Comparison of ENCODE assay signal across 8 mouse cellular contexts in genomic region chr10:81393456-81394063, GRCm38 (mm10). TPM values are rescaled to one million over a fixed set of nuclear protein-coding genes. Genes with fewer than 3 reads are reported as not detected.
DNase-seq lines count a peak whose midpoint lies in the region; ATAC-seq and TF ChIP-seq lines count a peak whose summit lies in the region.

No protein-coding gene starts in this region.

- peak overlapping the region; percentile 38 for H3K9ac ChIP-seq in forebrain, embryonic 12.5 days
- H3K9ac ChIP-seq in intestine, postnatal 0 days (ENCODE audit: low read depth, low read length), result peak overlapping the region; percentile 63

- 7% methylated on average over 19 of the region's 19 CpGs for WGBS in forebrain, embryonic 12.5 days
- WGBS in intestine, postnatal 0 days, result 3% methylated on average over 17 of the region's 19 CpGs

- peaks cover 31% of the 10 kb centered on the region for H3K4me1 ChIP-seq in forebrain, embryonic 12.5 days
- H3K4me1 ChIP-seq in intestine, postnatal 0 days (replicated peaks; ENCODE audit: control insufficient read depth, insufficient read depth, low read length), result no peaks in the 10 kb centered on the region; the same call in 1 of the 2 replicates

- DNase-seq in adrenal gland, postnatal 14 days, result peak; percentile 38
- DNase-seq in adrenal gland, adult 18-20 months (ENCODE audit: low spot score in 2 of 2), result no peak
- DNase-seq in lung, postnatal 10 days, result peak; percentile 68
- peak; percentile 49 for DNase-seq in thymus, postnatal 0 days (ENCODE audit: low spot score)
- no peak for DNase-seq in gastrocnemius, postnatal 36 days
- DNase-seq in gastrocnemius, adult 18-20 months (ENCODE audit: low spot score), result no peak

- TF ChIP-seq CTCF in intestine, postnatal 0 days (IDR thresholded peaks at IDR 0.05; ENCODE audit: low read depth), result 0 out of 2 replicates have a peak, but pooled peaks have one; percentile 19

- H3K4me3 ChIP-seq in forebrain, embryonic 12.5 days (replicated peaks), result 0 out of 2 replicates have a peak overlapping the region, but pooled peaks have one; percentile 0
- H3K4me3 ChIP-seq in intestine, postnatal 0 days (ENCODE audit: low read depth, low read length), result peak overlapping the region; percentile 48

- intact Hi-C loops in gastrocnemius, postnatal 36 days (cut with DNase I), result loop anchor here (2.0 kb wide), 1 partner anchor 43 kb away; no protein-coding TSS in a partner anchor

- ATAC-seq in forebrain, embryonic 12.5 days (ENCODE audit: low FRiP score), result no peak
- no peak for ATAC-seq in intestine, postnatal 0 days

- peak overlapping the region; percentile 43 for H3K4me2 ChIP-seq in forebrain, embryonic 12.5 days
- peak overlapping the region; percentile 79 for H3K4me2 ChIP-seq in intestine, postnatal 0 days (replicated peaks; ENCODE audit: low read depth)

- H3K27ac ChIP-seq in forebrain, embryonic 12.5 days, result no peak overlapping the region
- peak overlapping the region; percentile 95 for H3K27ac ChIP-seq in intestine, postnatal 0 days (ENCODE audit: low read depth, low read length)

- no peaks in the 10 kb centered on the region for H3K9me3 ChIP-seq in forebrain, embryonic 12.5 days
- no peaks in the 10 kb centered on the region for H3K9me3 ChIP-seq in intestine, postnatal 0 days (ENCODE audit: control insufficient read depth)

- peaks cover 4% of the 10 kb centered on the region; the same call in 1 of the 2 replicates for H3K27me3 ChIP-seq in forebrain, embryonic 12.5 days
- no peaks in the 10 kb centered on the region for H3K27me3 ChIP-seq in intestine, postnatal 0 days (replicated peaks; ENCODE audit: control insufficient read depth, insufficient read depth, low read length)

- peaks cover 5% of the 10 kb centered on the region for H3K36me3 ChIP-seq in forebrain, embryonic 12.5 days (replicated peaks)
- H3K36me3 ChIP-seq in intestine, postnatal 0 days (ENCODE audit: control insufficient read depth, insufficient read depth), result peaks cover 16% of the 10 kb centered on the region

RNA-seq across cellular contexts. Expression of gene Smim24, which starts 0.7 kb away (rescaled TPM):
- total RNA-seq in adrenal gland, postnatal 14 days (2021), result 0.94 and 1.9 TPM in 2 replicates
- total RNA-seq in adrenal gland, adult 18-20 months (2021), result 1 to 10 TPM; 1.1 to 1.2 TPM
- 1.8 and 2.6 TPM in 2 replicates for polyA plus RNA-seq in forebrain, embryonic 12.5 days (2016; fragmentation: Nextera tagmentation; extraction: Ambion mirVana)
- polyA plus RNA-seq in intestine, postnatal 0 days (2015; fragmentation: Nextera tagmentation; extraction: Ambion mirVana), result 1,233 and 1,333 TPM in 2 replicates
- polyA plus RNA-seq in thymus, postnatal 0 days (2015; fragmentation: Nextera tagmentation; extraction: Ambion mirVana), result 12.5 and 14.0 TPM in 2 replicates
- under 1 TPM; 0.37 to 0.38 TPM for total RNA-seq in gastrocnemius, postnatal 36 days (2021)
- total RNA-seq in gastrocnemius, adult 18-20 months (2021), result not detected

RNA-seq across cellular contexts. Expression of gene Gm48552, which starts 4.8 kb away (rescaled TPM):
- 0.64 and 2.1 TPM in 2 replicates for total RNA-seq in adrenal gland, postnatal 14 days (2021)
- total RNA-seq in adrenal gland, adult 18-20 months (2021), result 1 to 10 TPM; 1.4 to 2.6 TPM
- 1.4 and 2.1 TPM in 2 replicates for polyA plus RNA-seq in forebrain, embryonic 12.5 days (2016; fragmentation: Nextera tagmentation; extraction: Ambion mirVana)
- 0.31 TPM in 1 of 2 replicates, not detected in the other for polyA plus RNA-seq in intestine, postnatal 0 days (2015; fragmentation: Nextera tagmentation; extraction: Ambion mirVana)
- 0.72 and 1.5 TPM in 2 replicates for polyA plus RNA-seq in thymus, postnatal 0 days (2015; fragmentation: Nextera tagmentation; extraction: Ambion mirVana)
- total RNA-seq in gastrocnemius, postnatal 36 days (2021), result under 1 TPM; 0.59 to 0.77 TPM
- total RNA-seq in gastrocnemius, adult 18-20 months (2021), result under 1 TPM in 1 of 2 experiments, not detected in 1; 0.34 TPM

RNA-seq across cellular contexts. Expression of gene Gm48551, which starts 9.3 kb away (rescaled TPM):
- 0.48 and 1.6 TPM in 2 replicates for total RNA-seq in adrenal gland, postnatal 14 days (2021)
- 1 to 10 TPM; 1.5 to 1.9 TPM for total RNA-seq in adrenal gland, adult 18-20 months (2021)
- polyA plus RNA-seq in forebrain, embryonic 12.5 days (2016; fragmentation: Nextera tagmentation; extraction: Ambion mirVana), result 4.2 and 4.6 TPM in 2 replicates
- 0.76 and 1.1 TPM in 2 replicates for polyA plus RNA-seq in intestine, postnatal 0 days (2015; fragmentation: Nextera tagmentation; extraction: Ambion mirVana)
- 2.3 TPM in 2 replicates for polyA plus RNA-seq in thymus, postnatal 0 days (2015; fragmentation: Nextera tagmentation; extraction: Ambion mirVana)
- total RNA-seq in gastrocnemius, postnatal 36 days (2021), result 1 to 10 TPM in 1 of 2 experiments, under 1 TPM in 1; 0.89 to 1.2 TPM
- total RNA-seq in gastrocnemius, adult 18-20 months (2021), result under 1 TPM; 0.57 to 0.97 TPM

RNA-seq across cellular contexts. Expression of gene Dohh, which starts 9.3 kb away (rescaled TPM):
- 52.6 and 55.6 TPM in 2 replicates for total RNA-seq in adrenal gland, postnatal 14 days (2021)
- total RNA-seq in adrenal gland, adult 18-20 months (2021), result 10 to 100 TPM; 49.1 to 50.5 TPM
- polyA plus RNA-seq in forebrain, embryonic 12.5 days (2016; fragmentation: Nextera tagmentation; extraction: Ambion mirVana), result 68.1 and 68.5 TPM in 2 replicates
- polyA plus RNA-seq in intestine, postnatal 0 days (2015; fragmentation: Nextera tagmentation; extraction: Ambion mirVana), result 54.0 and 59.4 TPM in 2 replicates
- 71.3 and 78.7 TPM in 2 replicates for polyA plus RNA-seq in thymus, postnatal 0 days (2015; fragmentation: Nextera tagmentation; extraction: Ambion mirVana)
- total RNA-seq in gastrocnemius, postnatal 36 days (2021), result 10 to 100 TPM; 36.5 to 42.5 TPM
- total RNA-seq in gastrocnemius, adult 18-20 months (2021), result 10 to 100 TPM; 41.1 to 44.1 TPM

RNA-seq across cellular contexts. Expression of gene Fzr1, which starts 15.2 kb away (rescaled TPM):
- 40.5 and 43.3 TPM in 2 replicates for total RNA-seq in adrenal gland, postnatal 14 days (2021)
- total RNA-seq in adrenal gland, adult 18-20 months (2021), result 10 to 100 TPM; 35.1 to 35.2 TPM
- polyA plus RNA-seq in forebrain, embryonic 12.5 days (2016; fragmentation: Nextera tagmentation; extraction: Ambion mirVana), result 145 and 148 TPM in 2 replicates
- polyA plus RNA-seq in intestine, postnatal 0 days (2015; fragmentation: Nextera tagmentation; extraction: Ambion mirVana), result 40.8 and 45.2 TPM in 2 replicates
- 87.1 and 96.9 TPM in 2 replicates for polyA plus RNA-seq in thymus, postnatal 0 days (2015; fragmentation: Nextera tagmentation; extraction: Ambion mirVana)
- 10 to 100 TPM; 14.2 to 15.9 TPM for total RNA-seq in gastrocnemius, postnatal 36 days (2021)
- 10 to 100 TPM; 15.3 to 15.4 TPM for total RNA-seq in gastrocnemius, adult 18-20 months (2021)

Comparison
In these comparisons a context has a peak if more than half of its experiments do, and no peak if none do; other contexts are left out.
1. DNase-seq: peak in adrenal gland, postnatal 14 days (single experiment), lung, postnatal 10 days (single experiment) and thymus, postnatal 0 days (single experiment); none in adrenal gland, adult 18-20 months (0 of 2), gastrocnemius, postnatal 36 days (0 of 2) and gastrocnemius, adult 18-20 months (single experiment).